Mouse (Mus musculus) embryonic facial prominence, embryonic 15.5 days (tissue): Measurements from ENCODE around the gene Mcfd2. TPM values are rescaled to one million over a fixed set of nuclear protein-coding genes. Genes with fewer than 3 reads are reported as not detected.
"Not testable (repeated sequence)": the region's sequence is repeated elsewhere in the genome, so short reads cannot be mapped to it uniquely, and the experiment has no call there.

Source experiments
- ATAC-seq: fragments of 200-750 bp; cut with Nextera tagmentation; 2 replicates; pipeline ENCODE4 v1.8.0; 2017; ENCODE audit warnings: low read depth, moderate TSS enrichment; ENCODE audit not compliant: insufficient number of reproducible peaks, low FRiP score, low TSS enrichment
- H3K27ac ChIP-seq: fragments of 300-500 bp; sonication (generic); replicated peaks from 2 replicates; pipeline ENCODE4 v1.5.1; 2015; ENCODE audit warnings: mild to moderate bottlenecking, inconsistent platforms
- H3K27me3 ChIP-seq: fragments of 300-500 bp; sonication (generic); 2 replicates; pipeline ENCODE4 v1.6.1; 2015; ENCODE audit warnings: inconsistent platforms
- H3K36me3 ChIP-seq: fragments of 300-500 bp; sonication (generic); 2 replicates; pipeline ENCODE4 v1.6.1; 2015; ENCODE audit warnings: mild to moderate bottlenecking, inconsistent platforms
- H3K4me1 ChIP-seq: fragments of 300-500 bp; sonication (generic); 2 replicates; pipeline ENCODE4 v1.6.1; 2015; ENCODE audit warnings: inconsistent platforms
- H3K4me2 ChIP-seq: fragments of 300-500 bp; sonication (generic); replicated peaks from 2 replicates; pipeline ENCODE4 v1.6.1; 2015; ENCODE audit warnings: mild to moderate bottlenecking, inconsistent platforms
- H3K4me3 ChIP-seq: fragments of 300-500 bp; sonication (generic); replicated peaks from 2 replicates; pipeline ENCODE4 v1.5.1; 2015; ENCODE audit warnings: mild to moderate bottlenecking, inconsistent platforms
- H3K9ac ChIP-seq: fragments of 300-500 bp; sonication (generic); 2 replicates; pipeline ENCODE4 v1.6.1; 2015; ENCODE audit warnings: inconsistent platforms
- H3K9me3 ChIP-seq: fragments of 300-500 bp; sonication (generic); replicated peaks from 2 replicates; pipeline ENCODE4 v1.6.1; 2016; ENCODE audit warnings: inconsistent platforms
- WGBS: fragments of 180-500 bp; shearing (Covaris S2); methylation state at CpG from one replicate; pipeline ENCODE4 v1.1.7; 2015; 5-methylcytosine and 5-hydroxymethylcytosine counted together
- polyA plus RNA-seq: library from polyadenylated mRNA; unstranded; fragments of >200 nt; fragmentation: Nextera tagmentation; extraction: Ambion mirVana; gene quantifications from 2 replicates; pipeline ENCODE4 v1.2.1, GENCODE M21; 2015

The Mcfd2 gene
- polyA plus RNA-seq, 1 experiment from 2014 or later = 102 TPM

- Histone ChIP-seq H3K4me2 (no peak overlapping the region), H3K27ac (no peak overlapping the region), H3K9me3 (no peaks in the 10 kb centered on the region), H3K4me1 (peaks cover 6% of the 10 kb centered on the region), H3K36me3 (no peaks in the 10 kb centered on the region), H3K27me3 (no peaks in the 10 kb centered on the region), H3K9ac (no peak overlapping the region), H3K4me3 (no peak overlapping the region)
- no peak for ATAC-seq
- WGBS = 77% methylated on average over 11 of the region's 11 CpGs
These were observed 38.6 kb upstream of the Mcfd2 start for GRCm38 (mm10) chr17:87304151-87304894.

- Histone ChIP-seq H3K4me1 (peaks cover 9% of the 10 kb centered on the region; the same call in 1 of the 2 replicates), H3K4me3 (no peak overlapping the region), H3K36me3 (no peaks in the 10 kb centered on the region), H3K4me2 (no peak overlapping the region), H3K27me3 (no peaks in the 10 kb centered on the region), H3K9ac (no peak overlapping the region), H3K27ac (peak overlapping the region; percentile 13; the same call in 1 of the 2 replicates), H3K9me3 (no peaks in the 10 kb centered on the region)
- WGBS = 63% methylated on average over 13 of the region's 13 CpGs
- no peak for ATAC-seq
These were observed 36.5 kb upstream of the Mcfd2 start for GRCm38 (mm10) chr17:87302014-87302794.

- WGBS = 87% methylated on average over 9 of the region's 9 CpGs
- H3K9me3 ChIP-seq, H3K4me2 ChIP-seq, H3K4me3 ChIP-seq, ATAC-seq, H3K36me3 ChIP-seq, H3K27me3 ChIP-seq, H3K4me1 ChIP-seq, H3K27ac ChIP-seq, H3K9ac ChIP-seq: not testable (repeated sequence)
These were observed 35.9 kb upstream of the Mcfd2 start for GRCm38 (mm10) chr17:87301607-87302006.

GRCm38 (mm10) chr17:87300340-87300739 lies 34.6 kb upstream of the Mcfd2 start:
- Histone ChIP-seq H3K4me1 (peaks cover 9% of the 10 kb centered on the region; the same call in 1 of the 2 replicates), H3K9ac (no peak overlapping the region), H3K4me3 (no peak overlapping the region), H3K36me3 (no peaks in the 10 kb centered on the region), H3K9me3 (no peaks in the 10 kb centered on the region), H3K4me2 (no peak overlapping the region), H3K27me3 (no peaks in the 10 kb centered on the region), H3K27ac (no peak overlapping the region)
- no peak for ATAC-seq
- 87% methylated on average over 10 of the region's 10 CpGs for WGBS

- WGBS = 63% methylated on average over 6 of the region's 6 CpGs
- H3K27ac ChIP-seq = no peak overlapping the region
These were observed 33.2 kb upstream of the Mcfd2 start for GRCm38 (mm10) chr17:87298944-87299343.

GRCm38 (mm10) chr17:87296701-87297100 lies 31.0 kb upstream of the Mcfd2 start:
- not testable (repeated sequence) for H3K27me3 ChIP-seq, H3K9me3 ChIP-seq, H3K4me3 ChIP-seq, H3K9ac ChIP-seq, H3K27ac ChIP-seq, H3K4me2 ChIP-seq, H3K4me1 ChIP-seq, H3K36me3 ChIP-seq, ATAC-seq
- 75% methylated on average over 1 of the region's 1 CpGs for WGBS

More at GRCm38 (mm10) chr17:87298944-87299343, 33.2 kb upstream of the Mcfd2 start:
- no peaks in the 10 kb centered on the region for H3K9me3 ChIP-seq
- no peak overlapping the region for H3K4me3 ChIP-seq
- no peak overlapping the region for H3K9ac ChIP-seq
- H3K36me3 ChIP-seq = no peaks in the 10 kb centered on the region
- peaks cover 9% of the 10 kb centered on the region; the same call in 1 of the 2 replicates for H3K4me1 ChIP-seq
- 0 out of 2 replicates have a peak, but pooled peaks have one; percentile 39 for ATAC-seq
- no peak overlapping the region for H3K4me2 ChIP-seq
- H3K27me3 ChIP-seq = no peaks in the 10 kb centered on the region

- no peaks in the 10 kb centered on the region for H3K36me3 ChIP-seq
- H3K9ac ChIP-seq = no peak overlapping the region
- no peak overlapping the region for H3K4me3 ChIP-seq
- H3K4me1 ChIP-seq = peaks cover 5% of the 10 kb centered on the region; the same call in 1 of the 2 replicates
- H3K9me3 ChIP-seq = no peaks in the 10 kb centered on the region
- no peak overlapping the region for H3K27ac ChIP-seq
- no peak for ATAC-seq
- 77% methylated on average over 7 of the region's 7 CpGs for WGBS
- no peak overlapping the region for H3K4me2 ChIP-seq
- no peaks in the 10 kb centered on the region for H3K27me3 ChIP-seq
These were observed 30.0 kb upstream of the Mcfd2 start for GRCm38 (mm10) chr17:87295738-87296137.

GRCm38 (mm10) chr17:87293125-87293524 lies 27.4 kb upstream of the Mcfd2 start:
- WGBS = 75% methylated on average over 5 of the region's 5 CpGs

GRCm38 (mm10) chr17:87291782-87292181 lies 26.0 kb upstream of the Mcfd2 start:
- Histone ChIP-seq H3K27me3 (no peaks in the 10 kb centered on the region), H3K27ac (no peak overlapping the region)
- 89% methylated on average over 5 of the region's 5 CpGs for WGBS

More at GRCm38 (mm10) chr17:87293125-87293524, 27.4 kb upstream of the Mcfd2 start:
- H3K36me3 ChIP-seq = no peaks in the 10 kb centered on the region
- H3K9ac ChIP-seq = no peak overlapping the region
- no peak for ATAC-seq
- H3K27me3 ChIP-seq = no peaks in the 10 kb centered on the region
- no peak overlapping the region for H3K27ac ChIP-seq
- peaks cover 4% of the 10 kb centered on the region; the same call in 1 of the 2 replicates for H3K4me1 ChIP-seq
- H3K4me3 ChIP-seq = no peak overlapping the region
- H3K4me2 ChIP-seq = no peak overlapping the region
- H3K9me3 ChIP-seq = no peaks in the 10 kb centered on the region

GRCm38 (mm10) chr17:87291037-87291436 lies 25.3 kb upstream of the Mcfd2 start:
- 92% methylated on average over 7 of the region's 7 CpGs for WGBS
- H3K27ac ChIP-seq = no peak overlapping the region
- no peaks in the 10 kb centered on the region for H3K9me3 ChIP-seq
- H3K4me3 ChIP-seq = no peak overlapping the region
- peaks cover 19% of the 10 kb centered on the region for H3K4me1 ChIP-seq
- H3K4me2 ChIP-seq = no peak overlapping the region
- ATAC-seq = no peak
- no peaks in the 10 kb centered on the region for H3K36me3 ChIP-seq
- no peak overlapping the region for H3K9ac ChIP-seq
- no peaks in the 10 kb centered on the region for H3K27me3 ChIP-seq

More at GRCm38 (mm10) chr17:87291782-87292181, 26.0 kb upstream of the Mcfd2 start:
- H3K4me3 ChIP-seq = no peak overlapping the region
- H3K9me3 ChIP-seq = no peaks in the 10 kb centered on the region
- no peak overlapping the region for H3K9ac ChIP-seq
- peaks cover 12% of the 10 kb centered on the region for H3K4me1 ChIP-seq
- ATAC-seq = no peak
- H3K36me3 ChIP-seq = no peaks in the 10 kb centered on the region
- H3K4me2 ChIP-seq = no peak overlapping the region

GRCm38 (mm10) chr17:87289367-87289766 lies 23.6 kb upstream of the Mcfd2 start:
- Histone ChIP-seq H3K27me3 (0 out of 2 replicates have a peak, but pooled peaks cover 4% of the 10 kb centered on the region), H3K9me3 (no peaks in the 10 kb centered on the region), H3K27ac (no peak overlapping the region), H3K36me3 (no peaks in the 10 kb centered on the region), H3K4me1 (peaks cover 21% of the 10 kb centered on the region), H3K4me3 (no peak overlapping the region), H3K9ac (no peak overlapping the region), H3K4me2 (no peak overlapping the region)
- 73% methylated on average over 5 of the region's 5 CpGs for WGBS
- no peak for ATAC-seq
